Mouse (Mus musculus): ENCODE measurements around the gene Med11. TPM values are rescaled to one million over a fixed set of nuclear protein-coding genes. Genes with fewer than 3 reads are reported as not detected.

Med11 gene
- polyA plus RNA-seq, 1 experiment from 2014 or later, result 22.6 TPM

Small RNAs within 50 kb of the gene (microRNA-seq; reads per million reads assigned to microRNA genes)
- not detected for gene Mir7115

Other genes starting within 250 kb of the Med11 start
- gene Slc16a11, start 239.2 kb upstream of the Med11 start, polyA plus RNA-seq (2016; fragmentation: Nextera tagmentation; extraction: Ambion mirVana), result 0.41 and 1.1 TPM in 2 replicates
- 7.7 and 9.1 TPM in 2 replicates for gene Slc16a13, start 230.9 kb upstream of the Med11 start, polyA plus RNA-seq (2016; fragmentation: Nextera tagmentation; extraction: Ambion mirVana)
- 17.6 and 19.6 TPM in 2 replicates for gene Bcl6b, start 222.1 kb upstream of the Med11 start, polyA plus RNA-seq (2016; fragmentation: Nextera tagmentation; extraction: Ambion mirVana)
- 125 and 126 TPM in 2 replicates for gene 0610010K14Rik, start 214.0 kb upstream of the Med11 start, polyA plus RNA-seq (2016; fragmentation: Nextera tagmentation; extraction: Ambion mirVana)
- 9.0 and 9.5 TPM in 2 replicates for gene Gm21988, start 212.1 kb upstream of the Med11 start, polyA plus RNA-seq (2016; fragmentation: Nextera tagmentation; extraction: Ambion mirVana)
- gene Rnasek, start 212.1 kb upstream of the Med11 start, polyA plus RNA-seq (2016; fragmentation: Nextera tagmentation; extraction: Ambion mirVana), result 204 and 207 TPM in 2 replicates
- 3.8 and 7.8 TPM in 2 replicates for gene Alox12, start 196.6 kb upstream of the Med11 start, polyA plus RNA-seq (2016; fragmentation: Nextera tagmentation; extraction: Ambion mirVana)
- gene Alox12e, start 129.3 kb upstream of the Med11 start, polyA plus RNA-seq (2016; fragmentation: Nextera tagmentation; extraction: Ambion mirVana), result not detected in 2 replicates
- 0.06 TPM in 1 of 2 replicates, not detected in the other for gene Alox15, start 99.9 kb upstream of the Med11 start, polyA plus RNA-seq (2016; fragmentation: Nextera tagmentation; extraction: Ambion mirVana)
- gene Pelp1, start 41.9 kb upstream of the Med11 start, polyA plus RNA-seq (2016; fragmentation: Nextera tagmentation; extraction: Ambion mirVana), result 28.4 and 29.3 TPM in 2 replicates
- 13.5 TPM in 2 replicates for gene Arrb2, start 19.3 kb upstream of the Med11 start, polyA plus RNA-seq (2016; fragmentation: Nextera tagmentation; extraction: Ambion mirVana)
- gene Zmynd15, start 7.5 kb downstream of the Med11 start, polyA plus RNA-seq (2016; fragmentation: Nextera tagmentation; extraction: Ambion mirVana), result 1.9 and 2.9 TPM in 2 replicates
- 6.1 and 8.6 TPM in 2 replicates for gene Cxcl16, start 8.1 kb downstream of the Med11 start, polyA plus RNA-seq (2016; fragmentation: Nextera tagmentation; extraction: Ambion mirVana)
- 9.7 and 11.3 TPM in 2 replicates for gene Tm4sf5, start 53.3 kb downstream of the Med11 start, polyA plus RNA-seq (2016; fragmentation: Nextera tagmentation; extraction: Ambion mirVana)
- 0.30 and 0.54 TPM in 2 replicates for gene Vmo1, start 62.7 kb downstream of the Med11 start, polyA plus RNA-seq (2016; fragmentation: Nextera tagmentation; extraction: Ambion mirVana)
- 0.23 and 0.65 TPM in 2 replicates for gene Gltpd2, start 67.3 kb downstream of the Med11 start, polyA plus RNA-seq (2016; fragmentation: Nextera tagmentation; extraction: Ambion mirVana)
- gene Psmb6, start 73.4 kb downstream of the Med11 start, polyA plus RNA-seq (2016; fragmentation: Nextera tagmentation; extraction: Ambion mirVana), result 575 and 577 TPM in 2 replicates
- gene Gm40193, start 81.0 kb downstream of the Med11 start, polyA plus RNA-seq (2016; fragmentation: Nextera tagmentation; extraction: Ambion mirVana), result not detected in 2 replicates
- 12.6 TPM in 2 replicates for gene Pld2, start 88.1 kb downstream of the Med11 start, polyA plus RNA-seq (2016; fragmentation: Nextera tagmentation; extraction: Ambion mirVana)
- 13.7 and 14.8 TPM in 2 replicates for gene Mink1, start 111.0 kb downstream of the Med11 start, polyA plus RNA-seq (2016; fragmentation: Nextera tagmentation; extraction: Ambion mirVana)
- gene 4930544D05Rik, start 163.9 kb downstream of the Med11 start, polyA plus RNA-seq (2016; fragmentation: Nextera tagmentation; extraction: Ambion mirVana), result not detected in 2 replicates
- gene Chrne, start 167.3 kb downstream of the Med11 start, polyA plus RNA-seq (2016; fragmentation: Nextera tagmentation; extraction: Ambion mirVana), result 0.37 TPM in 1 of 2 replicates, not detected in the other
- gene Gp1ba, start 187.2 kb downstream of the Med11 start, polyA plus RNA-seq (2016; fragmentation: Nextera tagmentation; extraction: Ambion mirVana), result 1.4 and 2.2 TPM in 2 replicates
- gene Rnf167, start 195.3 kb downstream of the Med11 start, polyA plus RNA-seq (2016; fragmentation: Nextera tagmentation; extraction: Ambion mirVana), result 67.4 and 70.1 TPM in 2 replicates
- gene Slc25a11, start 195.6 kb downstream of the Med11 start, polyA plus RNA-seq (2016; fragmentation: Nextera tagmentation; extraction: Ambion mirVana), result 227 and 229 TPM in 2 replicates
- 1,661 and 1,678 TPM in 2 replicates for gene Pfn1, start 202.7 kb downstream of the Med11 start, polyA plus RNA-seq (2016; fragmentation: Nextera tagmentation; extraction: Ambion mirVana)
- gene Eno3, start 205.3 kb downstream of the Med11 start, polyA plus RNA-seq (2016; fragmentation: Nextera tagmentation; extraction: Ambion mirVana), result 238 and 239 TPM in 2 replicates
- gene Spag7, start 217.5 kb downstream of the Med11 start, polyA plus RNA-seq (2016; fragmentation: Nextera tagmentation; extraction: Ambion mirVana), result 164 and 170 TPM in 2 replicates
- gene Camta2, start 236.2 kb downstream of the Med11 start, polyA plus RNA-seq (2016; fragmentation: Nextera tagmentation; extraction: Ambion mirVana), result 10.9 and 16.5 TPM in 2 replicates
- 1.7 and 1.8 TPM in 2 replicates for gene Inca1, start 248.2 kb downstream of the Med11 start, polyA plus RNA-seq (2016; fragmentation: Nextera tagmentation; extraction: Ambion mirVana)
- 3.9 and 4.5 TPM in 2 replicates for gene Kif1c, start 248.6 kb downstream of the Med11 start, polyA plus RNA-seq (2016; fragmentation: Nextera tagmentation; extraction: Ambion mirVana)

All from heart, embryonic 12.5 days (tissue).